Mouse (Mus musculus): ENCODE results near the gene Inf2. TPM values are rescaled to one million over a fixed set of nuclear protein-coding genes. Genes with fewer than 3 reads are reported as not detected.

Gene Inf2
- polyA plus RNA-seq, 1 experiment from 2014 or later: 5.5 TPM

GRCm38 (mm10) chr12:112599942-112600611 lies 11.5 kb downstream of the Inf2 start:
- Histone ChIP-seq H3K27me3 (no peaks in the 10 kb centered on the region), H3K9ac (no peak overlapping the region), H3K27ac (no peak overlapping the region), H3K9me3 (no peaks in the 10 kb centered on the region), H3K4me2 (replicated peaks) (no peak overlapping the region), H3K36me3 (peaks cover 20% of the 10 kb centered on the region), H3K4me3 (no peak overlapping the region), H3K4me1 (peaks cover 40% of the 10 kb centered on the region)
- WGBS: 85% methylated on average over 30 of the region's 30 CpGs
- no peak for ATAC-seq (ENCODE audit: low FRiP score, low read depth)

- H3K27me3 ChIP-seq: no peaks in the 10 kb centered on the region
- ATAC-seq (ENCODE audit: low FRiP score, low read depth): no peak
- no peak overlapping the region for H3K4me2 ChIP-seq (replicated peaks)
- H3K4me3 ChIP-seq: no peak overlapping the region
- no peaks in the 10 kb centered on the region for H3K9me3 ChIP-seq
- peaks cover 23% of the 10 kb centered on the region for H3K36me3 ChIP-seq
- 82% methylated on average over 5 of the region's 5 CpGs for WGBS
- H3K9ac ChIP-seq: no peak overlapping the region
- peaks cover 15% of the 10 kb centered on the region; the same call in 1 of the 2 replicates for H3K4me1 ChIP-seq
- H3K27ac ChIP-seq: no peak overlapping the region
Observed at GRCm38 (mm10) chr12:112604022-112604421, 15.4 kb downstream of the Inf2 start.

GRCm38 (mm10) chr12:112604709-112605649 lies 16.4 kb downstream of the Inf2 start:
- peak; percentile 49; the same call in 1 of the 2 replicates for ATAC-seq (ENCODE audit: low FRiP score, low read depth)
- Histone ChIP-seq H3K27ac (no peak overlapping the region), H3K4me1 (peaks cover 12% of the 10 kb centered on the region; the same call in 1 of the 2 replicates), H3K4me2 (replicated peaks) (no peak overlapping the region), H3K36me3 (peaks cover 32% of the 10 kb centered on the region), H3K27me3 (no peaks in the 10 kb centered on the region), H3K9me3 (no peaks in the 10 kb centered on the region), H3K4me3 (no peak overlapping the region), H3K9ac (no peak overlapping the region)
- WGBS: 65% methylated on average over 20 of the region's 20 CpGs

- Histone ChIP-seq H3K27me3 (no peaks in the 10 kb centered on the region), H3K4me2 (replicated peaks) (no peak overlapping the region), H3K36me3 (peaks cover 31% of the 10 kb centered on the region), H3K4me3 (no peak overlapping the region), H3K9ac (no peak overlapping the region), H3K9me3 (no peaks in the 10 kb centered on the region), H3K4me1 (peaks cover 12% of the 10 kb centered on the region; the same call in 1 of the 2 replicates), H3K27ac (no peak overlapping the region)
- 50% methylated on average over 6 of the region's 6 CpGs for WGBS
- ATAC-seq (ENCODE audit: low FRiP score, low read depth): 0 out of 2 replicates have a peak, but pooled peaks have one; percentile 54
Observed at GRCm38 (mm10) chr12:112605766-112606165, 17.2 kb downstream of the Inf2 start.

- Histone ChIP-seq H3K4me2 (replicated peaks) (no peak overlapping the region), H3K4me3 (no peak overlapping the region), H3K9me3 (no peaks in the 10 kb centered on the region), H3K4me1 (peaks cover 12% of the 10 kb centered on the region; the same call in 1 of the 2 replicates), H3K36me3 (peaks cover 42% of the 10 kb centered on the region), H3K27me3 (no peaks in the 10 kb centered on the region), H3K9ac (no peak overlapping the region), H3K27ac (no peak overlapping the region)
- 65% methylated on average over 6 of the region's 6 CpGs for WGBS
- ATAC-seq (ENCODE audit: low FRiP score, low read depth): no peak
Observed at GRCm38 (mm10) chr12:112606998-112607397, 18.4 kb downstream of the Inf2 start.

- no peak for ATAC-seq (ENCODE audit: low FRiP score, low read depth)
- no peaks in the 10 kb centered on the region for H3K27me3 ChIP-seq
- 86% methylated on average over 10 of the region's 10 CpGs for WGBS
- H3K27ac ChIP-seq: no peak overlapping the region
- H3K4me2 ChIP-seq (replicated peaks): no peak overlapping the region
- H3K9me3 ChIP-seq: no peaks in the 10 kb centered on the region
- peaks cover 7% of the 10 kb centered on the region; the same call in 1 of the 2 replicates for H3K4me1 ChIP-seq
- H3K36me3 ChIP-seq: peaks cover 44% of the 10 kb centered on the region
- 0 out of 2 replicates have a peak overlapping the region, but pooled peaks have one; percentile 13 for H3K9ac ChIP-seq
- no peak overlapping the region for H3K4me3 ChIP-seq
Observed at GRCm38 (mm10) chr12:112609031-112609430, 20.4 kb downstream of the Inf2 start.

- Histone ChIP-seq H3K9ac (no peak overlapping the region), H3K4me3 (no peak overlapping the region), H3K9me3 (no peaks in the 10 kb centered on the region), H3K27me3 (peaks cover 29% of the 10 kb centered on the region), H3K4me1 (peaks cover 35% of the 10 kb centered on the region), H3K27ac (no peak overlapping the region), H3K36me3 (peaks cover 18% of the 10 kb centered on the region), H3K4me2 (replicated peaks) (no peak overlapping the region)
- no peak for ATAC-seq (ENCODE audit: low FRiP score, low read depth)
- WGBS: 46% methylated on average over 9 of the region's 9 CpGs
Observed at GRCm38 (mm10) chr12:112616668-112617067, 28.1 kb downstream of the Inf2 start.

GRCm38 (mm10) chr12:112617184-112617583 lies 28.6 kb downstream of the Inf2 start:
- ATAC-seq (ENCODE audit: low FRiP score, low read depth): no peak

GRCm38 (mm10) chr12:112617898-112618380 lies 29.4 kb downstream of the Inf2 start:
- peak; percentile 80 for ATAC-seq (ENCODE audit: low FRiP score, low read depth)
- WGBS: 16% methylated on average over 8 of the region's 8 CpGs
- Histone ChIP-seq H3K36me3 (peaks cover 6% of the 10 kb centered on the region; the same call in 1 of the 2 replicates), H3K27me3 (peaks cover 31% of the 10 kb centered on the region), H3K4me3 (no peak overlapping the region), H3K9ac (no peak overlapping the region), H3K4me1 (peaks cover 37% of the 10 kb centered on the region), H3K9me3 (no peaks in the 10 kb centered on the region), H3K27ac (no peak overlapping the region; the same call in 1 of the 2 replicates), H3K4me2 (replicated peaks) (peak overlapping the region; percentile 21; the same call in 1 of the 2 replicates)

More at GRCm38 (mm10) chr12:112617184-112617583, 28.6 kb downstream of the Inf2 start:
- Histone ChIP-seq H3K4me3 (no peak overlapping the region), H3K4me2 (replicated peaks) (no peak overlapping the region), H3K9ac (no peak overlapping the region), H3K27me3 (peaks cover 31% of the 10 kb centered on the region), H3K9me3 (no peaks in the 10 kb centered on the region), H3K36me3 (peaks cover 14% of the 10 kb centered on the region; the same call in 1 of the 2 replicates), H3K27ac (no peak overlapping the region), H3K4me1 (peaks cover 35% of the 10 kb centered on the region)
- WGBS: 76% methylated on average over 11 of the region's 11 CpGs

- peak overlapping the region; percentile 98 for H3K4me2 ChIP-seq (replicated peaks)
- no peaks in the 10 kb centered on the region for H3K36me3 ChIP-seq
- no peak overlapping the region for H3K27ac ChIP-seq
- peak overlapping the region; percentile 74 for H3K9ac ChIP-seq
- peaks cover 31% of the 10 kb centered on the region for H3K27me3 ChIP-seq
- ATAC-seq (ENCODE audit: low FRiP score, low read depth): no peak
- H3K4me1 ChIP-seq: peaks cover 44% of the 10 kb centered on the region
- H3K4me3 ChIP-seq: peak overlapping the region; percentile 57
- no peaks in the 10 kb centered on the region for H3K9me3 ChIP-seq
- WGBS: 20% methylated on average over 13 of the region's 13 CpGs
Observed at GRCm38 (mm10) chr12:112618981-112619685, 30.5 kb downstream of the Inf2 start.

- peak; percentile 29; the same call in 1 of the 2 replicates for ATAC-seq (ENCODE audit: low FRiP score, low read depth)
- peaks cover 44% of the 10 kb centered on the region for H3K4me1 ChIP-seq
- whole genome bisulfite sequencing: under 1% methylated on average over 51 of the region's 56 CpGs
Observed at GRCm38 (mm10) chr12:112619686-112620353, 31.2 kb downstream of the Inf2 start, which contains the start of gene Adssl1. Gene Adssl1, plus strand, starts transcription at chr12:112620045.

More at GRCm38 (mm10) chr12:112619686-112620353, 31.2 kb downstream of the Inf2 start, which contains the start of gene Adssl1:
- H3K9me3 ChIP-seq: no peaks in the 10 kb centered on the region
- H3K9ac ChIP-seq: peak within 1 kb of the TSS; percentile 74
- peak within 1 kb of the TSS; percentile 98 for H3K4me2 ChIP-seq (replicated peaks)
- peaks cover 31% of the 10 kb centered on the region for H3K27me3 ChIP-seq
- H3K36me3 ChIP-seq: no peaks in the 10 kb centered on the region
- 0 out of 2 replicates have a peak within 1 kb of the TSS, but pooled peaks have one; percentile 10 for H3K27ac ChIP-seq
- peak within 1 kb of the TSS; percentile 57 for H3K4me3 ChIP-seq
